Mouse (Mus musculus) forebrain, embryonic 15.5 days (tissue): ENCODE data around the gene Olfr191. TPM values are rescaled to one million over a fixed set of nuclear protein-coding genes. Genes with fewer than 3 reads are reported as not detected.

Experiments
- ATAC-seq: fragments of 200-750 bp; cut with Nextera tagmentation; replicated peaks from 2 replicates; pipeline ENCODE4 v1.8.0; 2017; ENCODE audit warnings: mild to moderate bottlenecking, moderate TSS enrichment, moderate library complexity
- H3K27ac ChIP-seq: fragments of 300-500 bp; sonication (generic); replicated peaks from 2 replicates; pipeline ENCODE4 v1.5.1; 2015; ENCODE audit warnings: mild to moderate bottlenecking, inconsistent platforms
- H3K27me3 ChIP-seq: fragments of 300-500 bp; sonication (generic); 2 replicates; pipeline ENCODE4 v1.6.1; 2015; ENCODE audit warnings: inconsistent platforms
- H3K36me3 ChIP-seq: fragments of 300-500 bp; sonication (generic); 2 replicates; pipeline ENCODE4 v1.6.1; 2015; ENCODE audit warnings: mild to moderate bottlenecking, inconsistent platforms
- H3K4me1 ChIP-seq: fragments of 300-500 bp; sonication (generic); 2 replicates; pipeline ENCODE4 v1.6.1; 2015; ENCODE audit warnings: inconsistent platforms
- H3K4me2 ChIP-seq: fragments of 300-500 bp; sonication (generic); replicated peaks from 2 replicates; pipeline ENCODE4 v1.6.1; 2015; ENCODE audit warnings: mild to moderate bottlenecking, inconsistent platforms
- H3K4me3 ChIP-seq: fragments of 300-500 bp; sonication (generic); 2 replicates; pipeline ENCODE4 v1.5.1; 2015; ENCODE audit warnings: mild to moderate bottlenecking, inconsistent platforms
- H3K9ac ChIP-seq: fragments of 300-500 bp; sonication (generic); replicated peaks from 2 replicates; pipeline ENCODE4 v1.6.1; 2015; ENCODE audit warnings: mild to moderate bottlenecking, inconsistent platforms
- H3K9me3 ChIP-seq: fragments of 300-500 bp; sonication (generic); 2 replicates; pipeline ENCODE4 v1.6.1; 2016; ENCODE audit warnings: inconsistent platforms
- WGBS: fragments of 180-500 bp; shearing (Covaris S2); methylation state at CpG from one replicate; pipeline ENCODE4 v1.1.7; 2015; ENCODE audit warnings: mixed read lengths; 5-methylcytosine and 5-hydroxymethylcytosine counted together
- polyA plus RNA-seq: library from polyadenylated mRNA; unstranded; fragments of >200 nt; fragmentation: Nextera tagmentation; extraction: Ambion mirVana; gene quantifications from 2 replicates; pipeline ENCODE4 v1.2.1, GENCODE M21; 2015

The Olfr191 gene
- polyA plus RNA-seq, 1 experiment from 2014 or later: not detected

DNA sequence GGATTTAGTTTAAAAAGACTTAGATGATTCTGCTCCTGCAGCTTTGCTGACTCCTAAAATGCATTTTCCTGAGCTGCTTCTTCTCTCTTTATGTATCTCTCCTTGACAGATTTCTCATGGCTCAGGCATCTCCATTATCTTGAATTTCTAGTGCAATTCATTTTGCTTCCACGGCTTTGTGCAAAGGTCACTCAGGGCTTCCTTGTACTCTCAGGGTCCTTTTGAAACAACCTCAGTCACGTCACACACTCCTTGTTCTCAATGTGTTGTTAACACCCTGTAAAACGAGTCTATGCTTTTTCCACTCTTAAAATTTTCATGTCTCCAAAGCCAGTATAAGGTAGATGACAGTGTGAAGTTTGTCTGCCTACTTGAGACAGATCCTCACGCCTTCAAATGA is 42.0 kb downstream of the Olfr191 start:
- H3K36me3 ChIP-seq: no peaks in the 10 kb centered on the region
- ATAC-seq: no peak
- 73% methylated on average over 4 of the region's 4 CpGs for WGBS

DNA sequence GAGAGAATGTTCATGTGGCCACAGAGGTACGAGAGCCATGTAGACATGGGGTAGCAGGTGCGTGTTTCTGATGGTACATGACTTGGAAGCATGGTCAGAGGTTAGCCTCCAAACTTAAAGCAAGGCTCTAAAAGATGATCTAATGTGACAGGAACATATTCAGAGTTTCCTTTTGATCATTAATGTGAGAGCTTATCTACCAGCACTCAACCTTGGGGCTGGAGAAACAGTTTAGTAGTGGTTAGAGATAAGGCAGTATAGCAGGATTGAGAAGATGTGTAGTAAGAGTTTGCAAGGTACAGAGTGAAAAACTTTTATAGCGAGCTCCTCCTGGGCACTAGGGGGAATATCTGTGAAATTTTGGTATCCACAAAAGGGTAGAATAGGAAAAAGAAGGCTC is 43.8 kb downstream of the Olfr191 start:
- H3K36me3 ChIP-seq: no peaks in the 10 kb centered on the region
- no peaks in the 10 kb centered on the region for H3K27me3 ChIP-seq
- no peak for ATAC-seq
- no peak overlapping the region for H3K4me2 ChIP-seq
- no peak overlapping the region for H3K4me3 ChIP-seq
- 79% methylated on average over 3 of the region's 3 CpGs for WGBS
- no peak overlapping the region for H3K27ac ChIP-seq
- H3K4me1 ChIP-seq: no peaks in the 10 kb centered on the region
- H3K9me3 ChIP-seq: no peaks in the 10 kb centered on the region
- no peak overlapping the region for H3K9ac ChIP-seq

More for the DNA sequence above, 42.0 kb downstream of the Olfr191 start:
- no peaks in the 10 kb centered on the region for H3K9me3 ChIP-seq
- H3K27ac ChIP-seq: no peak overlapping the region
- H3K4me2 ChIP-seq: no peak overlapping the region
- H3K4me1 ChIP-seq: no peaks in the 10 kb centered on the region
- no peak overlapping the region for H3K9ac ChIP-seq
- H3K4me3 ChIP-seq: no peak overlapping the region
- no peaks in the 10 kb centered on the region for H3K27me3 ChIP-seq

DNA sequence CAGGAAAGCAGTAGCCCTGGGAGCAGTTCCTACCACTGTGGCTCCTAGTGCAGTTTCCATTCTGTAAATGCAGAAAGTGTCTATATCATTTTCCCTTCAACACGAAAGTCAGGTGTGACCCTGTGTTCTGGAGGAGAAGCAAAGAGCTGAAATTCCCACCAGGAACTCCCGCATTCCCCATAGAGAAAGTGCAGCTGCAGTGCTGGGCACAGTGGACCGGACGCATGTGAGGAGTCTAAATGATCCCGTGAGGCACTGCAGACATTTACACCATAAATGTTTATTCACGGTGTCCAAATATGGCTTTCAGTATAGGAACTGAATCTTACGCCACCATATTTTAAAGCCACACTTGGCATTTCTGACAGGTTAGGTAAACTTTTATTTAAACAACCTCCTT is 49.9 kb downstream of the Olfr191 start, which contains the start of gene Olfr187:
Gene Olfr187, minus strand, starts transcription at position 58 of the 400 bp plus-strand sequence.
- no peak within 1 kb of the TSS for H3K4me3 ChIP-seq
- no peaks in the 10 kb centered on the region for H3K9me3 ChIP-seq
- no peak within 1 kb of the TSS for H3K4me2 ChIP-seq
- no peaks in the 10 kb centered on the region for H3K36me3 ChIP-seq
- no peak within 1 kb of the TSS for H3K27ac ChIP-seq
- ATAC-seq: no peak
- no peaks in the 10 kb centered on the region for H3K27me3 ChIP-seq
- no peak within 1 kb of the TSS for H3K9ac ChIP-seq
- H3K4me1 ChIP-seq: no peaks in the 10 kb centered on the region
- WGBS: 94% methylated on average over 7 of the region's 7 CpGs

Other genes starting within 250 kb of the Olfr191 start
- not detected in 2 replicates for gene Olfr177, start 215.1 kb downstream of the Olfr191 start, polyA plus RNA-seq
- not detected in 2 replicates for gene Olfr178, start 197.8 kb downstream of the Olfr191 start, polyA plus RNA-seq
- gene Olfr181, start 161.1 kb downstream of the Olfr191 start, polyA plus RNA-seq: not detected in 2 replicates
- gene Olfr180, start 160.4 kb downstream of the Olfr191 start, polyA plus RNA-seq: not detected in 2 replicates
- not detected in 2 replicates for gene Olfr183, start 94.5 kb downstream of the Olfr191 start, polyA plus RNA-seq
- gene Olfr186, start 59.5 kb downstream of the Olfr191 start, polyA plus RNA-seq: not detected in 2 replicates
- gene Olfr187, start 50.1 kb downstream of the Olfr191 start, polyA plus RNA-seq: not detected in 2 replicates
- not detected in 2 replicates for gene Olfr190, start 11.8 kb downstream of the Olfr191 start, polyA plus RNA-seq
- gene Olfr193, start 22.1 kb upstream of the Olfr191 start, polyA plus RNA-seq: not detected in 2 replicates
- gene Olfr194, start 31.2 kb upstream of the Olfr191 start, polyA plus RNA-seq: not detected in 2 replicates
- not detected in 2 replicates for gene Olfr195, start 57.2 kb upstream of the Olfr191 start, polyA plus RNA-seq
- gene Olfr196, start 80.6 kb upstream of the Olfr191 start, polyA plus RNA-seq: not detected in 2 replicates
- gene Olfr198, start 113.7 kb upstream of the Olfr191 start, polyA plus RNA-seq: not detected in 2 replicates
- gene Olfr199, start 129.9 kb upstream of the Olfr191 start, polyA plus RNA-seq: not detected in 2 replicates
- gene Olfr201, start 182.8 kb upstream of the Olfr191 start, polyA plus RNA-seq: not detected in 2 replicates
- gene Olfr202, start 197.0 kb upstream of the Olfr191 start, polyA plus RNA-seq: not detected in 2 replicates
- gene Olfr203, start 209.1 kb upstream of the Olfr191 start, polyA plus RNA-seq: not detected in 2 replicates
- not detected in 2 replicates for gene Olfr204, start 228.4 kb upstream of the Olfr191 start, polyA plus RNA-seq
- not detected in 2 replicates for gene Olfr205, start 241.3 kb upstream of the Olfr191 start, polyA plus RNA-seq